Mouse (Mus musculus) adrenal gland, adult 2 months (tissue): ENCODE results near the gene Usp48. TPM values are rescaled to one million over a fixed set of nuclear protein-coding genes. Genes with fewer than 3 reads are reported as not detected.

Experiments used
- DNase-seq: peaks from one replicate; pipeline ENCODE4 v3.0.0; 2021
- polyA plus RNA-seq: library from polyadenylated mRNA; depleted of rRNA; stranded (reverse); fragments of >200 nt; gene quantifications from 2 replicates; pipeline ENCODE4 v1.2.3, GENCODE M21; 2012
- total RNA-seq, 2 experiments: library from RNA; stranded (reverse); gene quantifications; 2 replicates each; pipeline ENCODE4 v1.2.3; 2021

Gene Usp48
- total and polyA plus RNA-seq, 3 experiments = 58.9 to 101 (median 100) TPM

GRCm38 (mm10) chr4:137661078-137661450 lies 67.5 kb downstream of the Usp48 start:
- DNase-seq = no peak

- no peak for DNase-seq
Measured at GRCm38 (mm10) chr4:137661547-137661946, 68.0 kb downstream of the Usp48 start.

- no peak for DNase-seq
Measured at GRCm38 (mm10) chr4:137663491-137663890, 69.9 kb downstream of the Usp48 start.

GRCm38 (mm10) chr4:137664433-137664979 lies 71.0 kb downstream of the Usp48 start, which contains the start of gene Rap1gap:
Rap1gap (plus strand) TSS chr4:137664726.
- peak; percentile 79 for DNase-seq

- DNase-seq = peak; percentile 63
Measured at GRCm38 (mm10) chr4:137664980-137665675, 71.6 kb downstream of the Usp48 start.

GRCm38 (mm10) chr4:137665791-137666190 lies 72.2 kb downstream of the Usp48 start:
- no peak for DNase-seq

GRCm38 (mm10) chr4:137666283-137666957 lies 72.9 kb downstream of the Usp48 start:
- DNase-seq = no peak

- DNase-seq = no peak
Measured at GRCm38 (mm10) chr4:137666958-137667345, 73.4 kb downstream of the Usp48 start.

- no peak for DNase-seq
Measured at GRCm38 (mm10) chr4:137667747-137668146, 74.2 kb downstream of the Usp48 start.

- no peak for DNase-seq
Measured at GRCm38 (mm10) chr4:137671711-137672500, 78.4 kb downstream of the Usp48 start.

- DNase-seq = no peak
Measured at GRCm38 (mm10) chr4:137675566-137675965, 82.0 kb downstream of the Usp48 start.

GRCm38 (mm10) chr4:137676057-137676456 lies 82.5 kb downstream of the Usp48 start:
- DNase-seq = peak; percentile 77

GRCm38 (mm10) chr4:137676700-137677484 lies 83.3 kb downstream of the Usp48 start:
- DNase-seq = no peak

- DNase-seq = no peak
Measured at GRCm38 (mm10) chr4:137677906-137678305, 84.4 kb downstream of the Usp48 start.

GRCm38 (mm10) chr4:137678568-137678967 lies 85.0 kb downstream of the Usp48 start:
- no peak for DNase-seq

GRCm38 (mm10) chr4:137679979-137680550 lies 86.5 kb downstream of the Usp48 start:
- no peak for DNase-seq

GRCm38 (mm10) chr4:137680721-137681120 lies 87.2 kb downstream of the Usp48 start:
- DNase-seq = no peak

- peak; percentile 64 for DNase-seq
Measured at GRCm38 (mm10) chr4:137681408-137682104, 88.0 kb downstream of the Usp48 start.

- no peak for DNase-seq
Measured at GRCm38 (mm10) chr4:137682961-137683453, 89.5 kb downstream of the Usp48 start.

- no peak for DNase-seq
Measured at GRCm38 (mm10) chr4:137684830-137685343, 91.3 kb downstream of the Usp48 start.
